Mouse (Mus musculus): ENCODE results near the gene Ano9.

DNA sequence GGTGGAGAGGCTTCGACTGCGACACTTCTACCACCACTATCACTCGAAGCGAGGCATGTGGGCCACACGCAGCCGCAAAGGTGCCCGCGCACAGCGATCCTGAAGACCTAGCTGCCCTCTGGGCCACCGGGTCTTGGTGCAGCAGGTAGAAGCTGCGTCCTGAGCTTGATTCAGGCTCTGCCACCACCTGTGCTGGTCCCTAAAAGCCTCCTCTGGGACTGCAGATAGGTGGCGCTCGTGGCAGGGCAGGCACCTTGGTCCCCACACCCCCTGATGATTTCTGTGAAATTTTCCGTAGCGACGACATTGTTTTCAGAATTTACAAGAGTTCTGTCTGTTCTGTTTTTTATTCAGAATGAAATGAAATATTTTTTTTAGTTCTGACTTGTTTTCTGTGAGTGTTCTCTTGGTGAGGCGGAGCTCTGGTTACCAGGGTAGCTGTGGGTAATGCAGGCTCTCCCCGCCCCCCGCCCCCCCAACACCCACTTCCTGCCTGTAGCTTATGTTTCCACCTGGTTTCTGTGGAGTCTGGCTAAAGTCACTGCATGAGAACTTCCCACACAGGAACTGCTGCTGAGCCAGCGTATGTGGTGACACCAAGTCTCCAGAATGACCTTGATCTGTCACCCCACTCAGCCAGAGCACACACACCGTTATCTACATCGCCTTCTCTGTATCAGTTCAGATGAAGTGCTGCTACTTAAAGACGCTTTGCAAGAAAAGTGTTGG, 45.4 kb downstream of the Ano9 start:
- peak; percentile 88 for TF ChIP-seq CTCF (IDR thresholded peaks at IDR 0.05; ENCODE audit: low read depth)
- no peak for TF ChIP-seq EP300 (IDR thresholded peaks at IDR 0.05; ENCODE audit: low read depth)
